ENCODE assay signal across 9 mouse cellular contexts in genomic region chr11:114175437-114176131, GRCm38 (mm10).
DNase-seq lines count a peak whose midpoint lies in the region; ATAC-seq lines count a peak whose summit lies in the region.
"Had no signal": no experiment of that assay in that cellular context is flagged by ENCODE, and none has a peak within 500 bp of the region (broad histone marks: within the 10 kb centered on the region; RNA-seq: fewer than 3 reads in every experiment).

No protein-coding gene starts in this region.

- no peaks in the 10 kb centered on the region for H3K9me3 ChIP-seq in forebrain, embryonic 10.5 days
- H3K9me3 ChIP-seq in limb, embryonic 11.5 days (ENCODE audit: control insufficient read depth, low read length), result no peaks in the 10 kb centered on the region
- H3K9me3 ChIP-seq: lung, embryonic 15.5 days had no signal

- H3K9ac ChIP-seq in limb, embryonic 11.5 days (ENCODE audit: low read length), result no peak overlapping the region
- H3K9ac ChIP-seq: lung, embryonic 15.5 days had no signal

- no peak overlapping the region for H3K4me3 ChIP-seq in forebrain, embryonic 10.5 days
- H3K4me3 ChIP-seq in limb, embryonic 11.5 days (ENCODE audit: low read depth, low read length), result no peak overlapping the region
- H3K4me3 ChIP-seq: lung, embryonic 15.5 days had no signal

- no peaks in the 10 kb centered on the region for H3K36me3 ChIP-seq in forebrain, embryonic 10.5 days (replicated peaks)
- H3K36me3 ChIP-seq in limb, embryonic 11.5 days (ENCODE audit: control insufficient read depth, insufficient read depth, low read length), result no peaks in the 10 kb centered on the region
- H3K36me3 ChIP-seq: lung, embryonic 15.5 days had no signal

- H3K4me1 ChIP-seq in forebrain, embryonic 10.5 days, result peaks cover 45% of the 10 kb centered on the region
- H3K4me1 ChIP-seq in limb, embryonic 11.5 days (ENCODE audit: control insufficient read depth, insufficient read depth, low read length), result peaks cover 28% of the 10 kb centered on the region

- no peak for ATAC-seq in limb, embryonic 11.5 days (ENCODE audit: insufficient number of reproducible peaks, low FRiP score, low TSS enrichment, low read depth)

- 35% methylated on average over 23 of the region's 23 CpGs for WGBS in forebrain, embryonic 10.5 days
- whole genome bisulfite sequencing in limb, embryonic 11.5 days, result 28% methylated on average over 23 of the region's 23 CpGs

- peak; percentile 63 for DNase-seq in Muller cell, postnatal 12 days (ENCODE audit: inconsistent ontology term)
- DNase-seq in cerebellum, adult 11 months, result peak; percentile 91
- no peak for DNase-seq in forebrain, embryonic 10.5 days (ENCODE audit: extremely low spot score, low spot score)
- peak; percentile 37 for DNase-seq in limb, embryonic 11.5 days (ENCODE audit: low spot score)
- no peak for DNase-seq in adipocyte (ENCODE audit: low spot score)
- DNase-seq in right cerebral cortex, postnatal 4 days, result no peak
- DNase-seq in adrenal gland, postnatal 36 days, result no peak
- DNase-seq: kidney, postnatal 36 days had no signal

- H3K4me2 ChIP-seq in limb, embryonic 11.5 days (ENCODE audit: low read depth, severe bottlenecking), result no peak overlapping the region
- H3K4me2 ChIP-seq: lung, embryonic 15.5 days had no signal

- peak overlapping the region; percentile 69 for H3K27ac ChIP-seq in forebrain, embryonic 10.5 days
- H3K27ac ChIP-seq in limb, embryonic 11.5 days (replicated peaks; ENCODE audit: low read depth, low read length), result no peak overlapping the region
- H3K27ac ChIP-seq: lung, embryonic 15.5 days had no signal

- H3K27me3 ChIP-seq in forebrain, embryonic 10.5 days (ENCODE audit: poor library complexity, severe bottlenecking), result peaks cover 34% of the 10 kb centered on the region
- H3K27me3 ChIP-seq in limb, embryonic 11.5 days (ENCODE audit: control insufficient read depth, insufficient read depth, low read length), result no peaks in the 10 kb centered on the region

Comparison
In these comparisons a context has a peak if more than half of its experiments do, and no peak if none do; other contexts are left out.
1. DNase-seq: peak in Muller cell, postnatal 12 days (single experiment), cerebellum, adult 11 months (single experiment) and limb, embryonic 11.5 days (single experiment); none in forebrain, embryonic 10.5 days (single experiment), adipocyte (single experiment), right cerebral cortex, postnatal 4 days (single experiment) and adrenal gland, postnatal 36 days (0 of 2).